Mouse (Mus musculus) limb, embryonic 15.5 days (tissue): ENCODE results near the gene Rab5if. TPM values are rescaled to one million over a fixed set of nuclear protein-coding genes. Genes with fewer than 3 reads are reported as not detected.
"Not testable (repeated sequence)": the region's sequence is repeated elsewhere in the genome, so short reads cannot be mapped to it uniquely, and the experiment has no call there.

ENCODE experiments used
- ATAC-seq: fragments of 200-750 bp; cut with Nextera tagmentation; 2 replicates; pipeline ENCODE4 v1.8.0; 2017; ENCODE audit warnings: low read depth, moderate TSS enrichment; ENCODE audit not compliant: insufficient number of reproducible peaks, low FRiP score, low TSS enrichment
- H3K27ac ChIP-seq: fragments of 300-500 bp; sonication (generic); 2 replicates; pipeline ENCODE4 v1.5.1; 2015; ENCODE audit warnings: moderate library complexity, mild to moderate bottlenecking, inconsistent platforms
- H3K27me3 ChIP-seq: fragments of 300-500 bp; sonication (generic); 2 replicates; pipeline ENCODE4 v1.6.1; 2015; ENCODE audit warnings: inconsistent platforms
- H3K36me3 ChIP-seq: fragments of 300-500 bp; sonication (generic); 2 replicates; pipeline ENCODE4 v1.6.1; 2015; ENCODE audit warnings: inconsistent platforms
- H3K4me1 ChIP-seq: fragments of 300-500 bp; sonication (generic); 2 replicates; pipeline ENCODE4 v1.6.1; 2015; ENCODE audit warnings: inconsistent platforms
- H3K4me2 ChIP-seq: fragments of 300-500 bp; sonication (generic); 2 replicates; pipeline ENCODE4 v1.6.1; 2015; ENCODE audit warnings: mild to moderate bottlenecking, inconsistent platforms
- H3K4me3 ChIP-seq: fragments of 300-500 bp; sonication (generic); 2 replicates; pipeline ENCODE4 v1.5.1; 2015; ENCODE audit warnings: mild to moderate bottlenecking, inconsistent platforms
- H3K9ac ChIP-seq: fragments of 300-500 bp; sonication (generic); 2 replicates; pipeline ENCODE4 v1.6.1; 2015; ENCODE audit warnings: inconsistent platforms
- H3K9me3 ChIP-seq: fragments of 300-500 bp; sonication (generic); 2 replicates; pipeline ENCODE4 v1.6.1; 2016; ENCODE audit warnings: inconsistent platforms
- WGBS: fragments of 180-500 bp; shearing (Covaris S2); methylation state at CpG from one replicate; pipeline ENCODE4 v1.1.7; 2015; 5-methylcytosine and 5-hydroxymethylcytosine counted together
- polyA plus RNA-seq: library from polyadenylated mRNA; unstranded; fragments of >200 nt; fragmentation: Nextera tagmentation; extraction: Ambion mirVana; gene quantifications from 2 replicates; pipeline ENCODE4 v1.2.1, GENCODE M21; 2015

Rab5if gene
- 134 and 157 TPM in 2 replicates for polyA plus RNA-seq

GRCm38 (mm10) chr2:156862772-156863486 is at the start of gene Rab5if:
Gene Rab5if (plus strand): TSS chr2:156863128.
- Histone ChIP-seq H3K4me3 (peak within 1 kb of the TSS; percentile 99), H3K4me2 (peak within 1 kb of the TSS; percentile 68), H3K4me1 (peaks cover 30% of the 10 kb centered on the region), H3K27me3 (no peaks in the 10 kb centered on the region), H3K36me3 (peaks cover 26% of the 10 kb centered on the region), H3K27ac (peak within 1 kb of the TSS; percentile 95), H3K9ac (peak within 1 kb of the TSS; percentile 98), H3K9me3 (no peaks in the 10 kb centered on the region)
- WGBS: under 1% methylated on average over 72 of the region's 98 CpGs
- ATAC-seq: peak; percentile 93

GRCm38 (mm10) chr2:156814344-156814801 is 48.6 kb upstream of the Rab5if start:
- ATAC-seq: no peak
- peak overlapping the region; percentile 48; the same call in 1 of the 2 replicates for H3K27ac ChIP-seq
- no peak overlapping the region for H3K4me3 ChIP-seq
- H3K9ac ChIP-seq: no peak overlapping the region
- H3K27me3 ChIP-seq: no peaks in the 10 kb centered on the region
- WGBS: 6% methylated on average over 8 of the region's 8 CpGs
- H3K36me3 ChIP-seq: no peaks in the 10 kb centered on the region
- H3K4me1 ChIP-seq: peaks cover 26% of the 10 kb centered on the region
- H3K9me3 ChIP-seq: no peaks in the 10 kb centered on the region
- no peak overlapping the region for H3K4me2 ChIP-seq

- Histone ChIP-seq H3K4me2 (no peak overlapping the region), H3K27ac (peak overlapping the region; percentile 48; the same call in 1 of the 2 replicates), H3K4me1 (peaks cover 22% of the 10 kb centered on the region), H3K36me3 (no peaks in the 10 kb centered on the region), H3K27me3 (no peaks in the 10 kb centered on the region), H3K9me3 (no peaks in the 10 kb centered on the region), H3K9ac (no peak overlapping the region), H3K4me3 (no peak overlapping the region)
- ATAC-seq: no peak
- 22% methylated on average over 5 of the region's 5 CpGs for WGBS
Observed at GRCm38 (mm10) chr2:156814893-156815292, 48.0 kb upstream of the Rab5if start.

GRCm38 (mm10) chr2:156815412-156815811 is 47.5 kb upstream of the Rab5if start:
- H3K4me1 ChIP-seq: peaks cover 21% of the 10 kb centered on the region
- H3K36me3 ChIP-seq: no peaks in the 10 kb centered on the region
- no peak overlapping the region for H3K4me3 ChIP-seq
- 0 out of 2 replicates have a peak overlapping the region, but pooled peaks have one; percentile 48 for H3K27ac ChIP-seq
- ATAC-seq: no peak
- no peak overlapping the region for H3K4me2 ChIP-seq
- H3K27me3 ChIP-seq: no peaks in the 10 kb centered on the region
- H3K9me3 ChIP-seq: no peaks in the 10 kb centered on the region
- WGBS: 62% methylated on average over 3 of the region's 3 CpGs
- no peak overlapping the region for H3K9ac ChIP-seq

GRCm38 (mm10) chr2:156816116-156816515 is 46.8 kb upstream of the Rab5if start:
- Histone ChIP-seq H3K4me2 (no peak overlapping the region), H3K9ac (no peak overlapping the region), H3K9me3 (no peaks in the 10 kb centered on the region), H3K27ac (no peak overlapping the region), H3K36me3 (no peaks in the 10 kb centered on the region), H3K27me3 (no peaks in the 10 kb centered on the region), H3K4me1 (peaks cover 21% of the 10 kb centered on the region), H3K4me3 (no peak overlapping the region)
- no peak for ATAC-seq
- 44% methylated on average over 1 of the region's 1 CpGs for WGBS

GRCm38 (mm10) chr2:156825128-156825527 is 37.8 kb upstream of the Rab5if start:
- not testable (repeated sequence) for H3K9ac ChIP-seq, H3K36me3 ChIP-seq, H3K27ac ChIP-seq, H3K9me3 ChIP-seq, H3K4me3 ChIP-seq, H3K27me3 ChIP-seq, H3K4me2 ChIP-seq, ATAC-seq, H3K4me1 ChIP-seq
- WGBS: 85% methylated on average over 6 of the region's 6 CpGs

- WGBS: 99% methylated on average over 11 of the region's 11 CpGs
- ATAC-seq: no peak
- peaks cover 11% of the 10 kb centered on the region; the same call in 1 of the 2 replicates for H3K9me3 ChIP-seq
- peaks cover 12% of the 10 kb centered on the region for H3K4me1 ChIP-seq
- H3K27me3 ChIP-seq: no peaks in the 10 kb centered on the region
- H3K36me3 ChIP-seq: peaks cover 72% of the 10 kb centered on the region
- no peak overlapping the region for H3K9ac ChIP-seq
- no peak overlapping the region for H3K4me3 ChIP-seq
- H3K27ac ChIP-seq: no peak overlapping the region
- H3K4me2 ChIP-seq: no peak overlapping the region
Observed at GRCm38 (mm10) chr2:156834336-156834735, 28.6 kb upstream of the Rab5if start.

GRCm38 (mm10) chr2:156838839-156839238 is 24.1 kb upstream of the Rab5if start:
- H3K4me1 ChIP-seq: peaks cover 43% of the 10 kb centered on the region
- WGBS: 59% methylated on average over 6 of the region's 6 CpGs

GRCm38 (mm10) chr2:156839319-156840191 is 23.4 kb upstream of the Rab5if start, which contains the start of gene Tgif2:
Gene Tgif2 (plus strand): TSS chr2:156840007.
- Histone ChIP-seq H3K27ac (peak within 1 kb of the TSS; percentile 96), H3K4me2 (peak within 1 kb of the TSS; percentile 79), H3K4me1 (peaks cover 50% of the 10 kb centered on the region), H3K27me3 (no peaks in the 10 kb centered on the region), H3K4me3 (peak within 1 kb of the TSS; percentile 88), H3K36me3 (peaks cover 22% of the 10 kb centered on the region), H3K9me3 (no peaks in the 10 kb centered on the region), H3K9ac (peak within 1 kb of the TSS; percentile 85)
- WGBS: 3% methylated on average over 61 of the region's 61 CpGs
- peak; percentile 90 for ATAC-seq

More at GRCm38 (mm10) chr2:156838839-156839238, 24.1 kb upstream of the Rab5if start:
- Histone ChIP-seq H3K27me3 (no peaks in the 10 kb centered on the region), H3K9ac (0 out of 2 replicates have a peak overlapping the region, but pooled peaks have one; percentile 85), H3K9me3 (no peaks in the 10 kb centered on the region), H3K36me3 (peaks cover 29% of the 10 kb centered on the region), H3K4me3 (peak overlapping the region; percentile 88), H3K27ac (peak overlapping the region; percentile 96), H3K4me2 (peak overlapping the region; percentile 79)
- no peak for ATAC-seq

- no peaks in the 10 kb centered on the region for H3K27me3 ChIP-seq
- peak overlapping the region; percentile 79 for H3K4me2 ChIP-seq
- 2% methylated on average over 68 of the region's 79 CpGs for WGBS
- ATAC-seq: peak; percentile 7; the same call in 1 of the 2 replicates
- peak overlapping the region; percentile 88 for H3K4me3 ChIP-seq
- peak overlapping the region; percentile 85 for H3K9ac ChIP-seq
- peaks cover 14% of the 10 kb centered on the region for H3K36me3 ChIP-seq
- peak overlapping the region; percentile 96 for H3K27ac ChIP-seq
- H3K9me3 ChIP-seq: no peaks in the 10 kb centered on the region
- peaks cover 59% of the 10 kb centered on the region for H3K4me1 ChIP-seq
Observed at GRCm38 (mm10) chr2:156840301-156841027, 22.5 kb upstream of the Rab5if start.
